Mouse (Mus musculus): ENCODE measurements at regions not wholly inside any gene's neighbourhood (a gene's known extent, or its start where the extent isn't known, plus 50 kb on each side); places are given as distances from the start of the nearest gene placed in this dataset.

DNA sequence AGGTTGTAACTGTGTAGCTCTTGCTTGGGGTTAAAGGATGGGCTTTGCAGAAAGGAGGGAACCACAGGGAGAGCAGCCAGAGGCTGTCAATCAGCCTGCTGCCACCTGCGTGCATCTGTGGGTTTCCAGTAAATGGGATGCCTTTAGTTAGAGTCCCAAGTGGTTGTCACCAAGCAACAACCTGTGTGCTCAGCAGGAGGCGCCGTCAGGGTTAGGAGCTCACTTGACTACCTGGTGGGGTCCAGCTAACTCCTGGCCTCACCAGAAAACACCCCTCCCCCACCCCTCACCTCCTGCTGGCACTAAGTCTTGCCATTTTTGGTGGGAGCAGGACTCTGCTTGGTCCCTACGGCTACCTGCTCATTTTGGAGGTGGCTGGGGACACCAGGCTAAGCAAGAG is 135.0 kb upstream of the Spin1 start:
- no peak for TF ChIP-seq GATA1 (IDR thresholded peaks at IDR 0.05; ENCODE audit: borderline replicate concordance, low read length)
- TF ChIP-seq FLI1 (IDR thresholded peaks at IDR 0.05; ENCODE audit: low read length), result no peak
